Mouse (Mus musculus) E14TG2a.4 (cell line): ENCODE measurements around the gene Gm21190.
A peak's percentile ranks its signal among the peaks of the same experiment; 100 is the strongest.
"Not testable (repeated sequence)": the region's sequence is repeated elsewhere in the genome, so short reads cannot be mapped to it uniquely, and the experiment has no call there.

Source experiments
- CTCF ChIP-seq: conservative IDR thresholded peaks from 2 replicates; pipeline ENCODE4 v1.5.1; 2014; ENCODE audit warnings: low read length
- NANOG ChIP-seq: IDR thresholded peaks from 2 replicates; pipeline ENCODE4 v1.6.1; 2014; ENCODE audit warnings: borderline replicate concordance, low read length, mixed read lengths
- POU5F1 ChIP-seq: IDR thresholded peaks from 2 replicates; pipeline ENCODE4 v1.6.1; 2014; ENCODE audit warnings: low read length, borderline replicate concordance

DNA sequence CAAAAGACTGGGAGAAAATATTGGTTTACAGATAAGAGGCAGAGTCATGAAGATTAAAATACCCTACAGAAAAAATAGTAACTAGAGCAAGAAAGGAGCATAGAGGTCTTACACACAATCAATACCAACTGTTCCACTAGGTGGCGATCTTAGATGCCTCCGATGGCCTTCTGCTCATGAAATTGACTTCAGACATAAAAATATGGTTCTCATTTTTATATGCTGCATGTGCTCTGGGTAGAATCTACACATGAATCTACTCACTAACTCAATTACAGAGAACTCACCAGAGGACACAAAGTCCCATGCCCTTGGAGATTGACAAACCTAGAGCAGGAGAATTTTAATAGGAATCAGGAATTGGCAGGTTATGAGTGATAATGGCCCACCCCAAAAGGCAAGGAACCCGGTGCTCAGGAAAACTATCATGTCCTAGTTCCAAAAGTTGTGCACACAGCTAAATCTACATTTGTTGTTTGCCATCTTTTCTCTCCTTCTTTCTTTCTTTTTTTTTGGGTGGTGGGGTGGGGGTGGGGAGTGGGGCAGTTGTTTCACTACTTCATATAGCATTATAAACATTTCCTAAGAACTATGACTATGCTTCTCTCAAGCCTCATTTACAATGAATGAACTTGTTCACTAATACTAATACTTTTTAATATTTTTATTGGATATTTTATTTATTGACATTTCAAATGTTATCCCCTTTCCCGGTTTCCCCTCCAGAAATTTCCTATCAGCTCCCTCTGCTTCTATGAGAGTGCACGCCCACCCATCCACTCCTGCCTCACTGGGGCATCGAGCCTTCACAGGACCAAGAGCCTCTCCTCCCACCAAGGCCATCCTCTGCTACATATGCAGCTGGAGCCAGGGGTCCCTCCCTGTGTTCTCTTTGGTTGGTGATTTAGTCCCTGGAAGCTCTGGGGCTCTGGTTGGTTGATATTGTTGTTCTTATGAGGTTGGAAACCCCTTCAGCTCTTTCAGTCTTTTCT, 20.3 kb downstream of the Gm21190 start:
- peak; percentile 18; the same call in 1 of the 2 replicates for TF ChIP-seq CTCF
- not testable (repeated sequence) for TF ChIP-seq POU5F1, NANOG
